Mouse (Mus musculus): ENCODE results near the gene Macf1.
"Not testable (repeated sequence)": the region's sequence is repeated elsewhere in the genome, so short reads cannot be mapped to it uniquely, and the experiment has no call there.

The Macf1 gene

DNA sequence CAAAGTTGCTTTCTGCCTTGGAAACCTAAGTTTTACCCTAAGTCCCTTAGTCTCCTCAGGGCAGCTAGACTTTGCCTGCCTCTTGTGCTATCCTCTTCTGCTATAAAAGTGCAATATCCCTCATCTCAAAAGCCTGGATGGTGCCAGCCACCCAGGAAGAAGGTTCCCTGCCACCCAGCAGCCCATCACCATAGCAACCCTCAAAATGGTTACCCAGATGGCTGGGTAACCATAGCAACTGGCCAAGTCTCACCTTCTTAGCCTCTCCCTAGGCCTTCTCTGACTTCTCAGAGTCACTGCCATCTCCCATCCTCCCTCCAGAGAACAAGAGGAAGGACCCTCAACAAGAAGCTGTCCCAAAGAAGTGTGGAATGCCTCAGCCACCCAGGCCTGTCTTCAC lies 13.6 kb downstream of the Macf1 start:
- no peak for DNase-seq (ENCODE audit: low spot score in 2 of 2)

DNA sequence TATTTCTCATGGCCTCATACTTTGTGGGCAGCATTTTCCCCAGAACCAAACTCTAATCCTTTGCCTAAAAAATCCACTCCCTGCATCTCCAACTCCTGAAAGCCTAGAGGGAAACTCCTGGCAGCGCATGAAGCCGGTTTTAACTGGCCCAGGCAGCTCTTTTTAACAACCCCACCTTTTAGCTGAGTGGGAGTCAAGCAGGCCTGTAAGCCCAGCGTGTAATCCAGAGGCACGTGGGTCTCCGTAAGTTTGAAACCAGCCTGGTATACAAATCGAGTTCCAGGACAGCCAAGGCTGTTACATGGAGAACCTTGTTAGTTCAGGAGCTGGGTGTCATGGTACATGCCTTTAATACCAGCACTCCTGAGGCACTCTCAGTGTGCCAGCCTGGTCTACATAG lies 14.5 kb downstream of the Macf1 start:
- no peak for DNase-seq (ENCODE audit: low spot score in 2 of 2)

DNA sequence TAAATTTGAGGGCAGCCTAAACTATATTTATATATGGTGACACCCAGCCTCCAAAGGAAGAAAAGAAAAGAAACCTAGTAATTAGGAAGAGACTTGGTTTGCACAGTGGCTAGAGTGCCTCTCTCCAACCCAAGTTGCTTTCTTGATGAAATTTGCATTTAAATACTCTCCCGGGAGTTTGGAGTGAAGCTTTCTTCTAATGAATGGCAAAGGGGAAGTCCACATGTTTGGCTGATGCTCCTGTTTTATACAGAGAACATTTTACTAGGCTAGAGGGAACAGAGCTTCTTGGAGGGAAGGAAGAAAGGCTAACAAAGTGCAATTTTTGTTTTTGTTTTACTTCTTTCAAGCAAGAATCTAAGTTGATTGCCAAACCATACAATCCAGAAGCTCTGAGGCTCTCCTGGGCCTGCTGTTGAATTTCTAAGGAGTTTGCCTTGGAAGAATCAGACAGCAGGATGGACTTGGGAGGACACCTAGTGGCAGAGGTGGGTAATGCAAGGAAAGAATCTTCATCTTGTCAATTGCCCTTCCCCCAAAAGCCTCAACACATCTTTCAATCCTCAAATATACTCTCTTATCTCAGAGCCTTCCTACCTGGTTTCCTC lies 16.8 kb downstream of the Macf1 start:
- DNase-seq (ENCODE audit: low spot score in 2 of 2) = peak; percentile 47 to 60

DNA sequence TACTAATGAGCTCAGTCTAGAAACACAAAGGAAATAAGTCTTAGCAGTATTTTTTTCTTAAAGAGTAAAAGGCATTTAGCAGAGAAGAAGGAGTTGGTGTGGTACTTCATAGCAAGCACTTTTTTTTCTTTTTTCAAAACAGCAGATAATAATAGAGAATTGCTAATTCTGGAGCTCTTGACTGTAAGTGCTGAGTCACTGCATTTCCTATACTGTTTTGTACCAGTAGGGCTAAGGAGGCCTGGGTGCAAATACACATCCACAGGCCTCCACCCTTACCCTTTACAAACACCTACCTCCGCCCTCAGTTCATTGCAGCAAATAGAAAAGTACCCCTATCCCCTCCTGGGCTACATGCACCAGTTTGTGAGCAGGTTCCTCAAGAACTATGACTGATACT lies 17.6 kb downstream of the Macf1 start:
- DNase-seq (ENCODE audit: low spot score in 2 of 2) = no peak

DNA sequence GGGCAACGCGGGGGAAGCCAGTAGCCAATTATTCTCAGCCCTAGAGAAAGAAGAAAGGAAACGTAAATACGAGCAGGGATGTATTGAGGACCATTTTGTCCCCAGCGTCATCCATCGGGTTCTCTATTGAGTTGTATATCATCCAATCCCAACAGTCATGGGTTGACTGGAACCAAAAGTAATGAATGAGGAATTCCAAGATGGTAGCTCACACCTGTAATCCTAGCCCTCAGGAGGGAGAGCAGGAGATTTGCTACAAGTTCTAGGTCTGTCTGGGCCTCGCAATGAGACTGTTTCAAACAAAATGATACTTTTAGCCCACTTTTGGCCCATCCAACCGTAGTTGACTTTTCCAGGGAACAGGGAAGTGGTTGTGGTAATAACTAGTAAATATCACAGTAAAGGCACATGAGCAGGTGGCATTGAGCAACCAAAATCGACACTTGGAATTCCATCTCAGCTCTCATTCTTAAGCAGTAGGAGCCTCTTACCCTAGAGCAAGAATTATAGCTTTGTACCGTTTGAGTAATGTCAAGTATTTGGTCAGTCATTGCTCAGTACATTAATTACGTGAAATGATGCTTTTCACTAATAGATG lies 18.4 kb downstream of the Macf1 start:
- DNase-seq (ENCODE audit: low spot score in 2 of 2) = no peak

DNA sequence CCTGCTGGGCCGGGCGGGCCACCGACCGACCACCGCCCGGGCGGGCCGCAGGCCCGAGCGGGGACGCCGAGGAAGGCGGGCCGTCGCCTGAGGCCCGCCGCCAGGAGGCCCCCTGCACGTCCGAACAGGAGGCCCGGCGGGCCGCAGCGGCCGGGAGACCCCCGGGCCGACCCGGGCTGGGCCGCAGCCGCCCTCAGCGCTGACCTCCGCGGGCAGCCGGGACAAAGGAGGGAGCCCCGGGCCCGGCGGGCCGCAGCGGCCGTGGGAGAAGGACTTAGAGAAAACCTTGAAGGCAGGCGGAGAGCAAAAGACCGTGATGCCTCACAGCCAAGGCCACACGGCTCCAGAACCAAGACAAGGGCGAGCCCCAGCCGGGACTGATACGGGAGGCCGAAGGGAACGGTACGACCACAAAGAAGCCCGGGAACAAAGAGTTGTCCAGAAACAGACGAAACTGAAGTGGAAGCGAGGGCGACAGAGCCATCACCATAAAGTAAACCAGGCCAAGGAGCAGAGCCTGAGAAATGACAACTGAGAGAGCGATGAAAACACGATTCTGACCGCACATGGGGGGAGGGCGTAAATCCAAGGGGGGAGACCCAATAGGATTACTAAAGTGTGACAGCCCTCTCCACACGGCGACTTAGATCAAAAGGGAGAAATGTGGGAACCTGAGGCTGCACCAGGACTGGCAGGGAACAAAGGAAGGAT lies 19.1 kb downstream of the Macf1 start:
- DNase-seq (ENCODE audit: low spot score in 2 of 2) = no peak

DNA sequence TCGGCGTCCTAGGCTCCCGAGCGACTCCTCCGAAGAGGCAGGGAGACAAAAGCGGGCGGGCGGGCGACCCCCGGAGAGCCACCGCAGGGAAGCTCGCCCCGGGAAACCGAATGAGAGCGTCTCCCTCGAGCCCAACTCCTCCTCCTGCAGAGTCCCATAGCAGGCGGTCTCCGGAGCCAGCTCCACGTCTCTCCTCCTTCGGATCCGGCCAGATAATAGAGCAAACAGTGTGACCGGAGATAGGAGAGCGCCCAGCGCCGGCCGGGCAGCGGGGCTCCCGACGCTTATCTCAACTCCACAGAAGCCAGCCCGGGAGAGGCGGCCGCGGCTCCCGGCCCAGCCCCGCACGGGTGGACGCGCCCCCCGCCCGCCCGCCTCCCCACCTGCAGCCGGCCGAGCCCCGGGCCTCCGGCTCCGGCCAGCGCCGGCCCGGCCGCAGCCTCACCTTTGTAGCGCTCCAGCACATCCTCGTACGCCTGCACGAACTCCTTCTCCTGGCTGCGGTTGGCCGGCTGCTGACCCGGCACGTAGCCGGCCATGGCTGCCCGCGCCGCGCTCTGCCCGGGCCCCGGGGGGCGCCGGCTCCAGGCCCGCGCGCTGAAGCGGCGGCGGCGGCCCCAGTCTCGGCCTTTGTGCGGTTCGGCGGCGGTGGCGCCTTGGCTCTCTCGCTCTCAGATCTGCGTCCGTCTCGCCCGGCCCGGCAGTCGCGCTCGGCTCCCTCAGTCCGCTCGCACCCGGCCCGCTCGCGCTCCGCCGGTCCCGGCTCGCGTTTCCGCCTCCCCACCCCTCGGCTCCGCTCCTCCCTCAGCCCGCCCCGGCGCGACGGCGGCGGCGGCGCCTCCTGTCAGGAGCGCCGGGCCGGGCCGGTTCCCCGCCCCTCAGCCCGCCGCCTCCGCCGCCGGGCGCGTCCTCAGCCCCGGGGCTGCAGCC lies 19.9 kb downstream of the Macf1 start:
- DNase-seq (ENCODE audit: low spot score in 2 of 2) = peak in 1 of 2 experiments; percentile 21

DNA sequence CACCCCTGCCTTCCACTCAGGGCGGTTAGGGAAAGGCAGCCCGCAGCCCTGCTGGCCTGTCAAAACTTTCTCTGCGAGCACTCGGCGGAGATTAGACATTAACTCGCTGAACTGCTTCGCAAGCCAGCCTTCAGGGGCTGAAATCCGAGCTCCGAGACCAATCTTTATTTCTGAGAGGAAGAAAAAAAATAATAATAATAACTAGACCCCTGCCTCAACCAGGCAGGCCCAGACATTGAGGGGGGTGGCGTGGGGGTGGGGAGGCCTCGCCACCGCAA lies 20.5 kb downstream of the Macf1 start:
- no peak for DNase-seq (ENCODE audit: low spot score in 2 of 2)

DNA sequence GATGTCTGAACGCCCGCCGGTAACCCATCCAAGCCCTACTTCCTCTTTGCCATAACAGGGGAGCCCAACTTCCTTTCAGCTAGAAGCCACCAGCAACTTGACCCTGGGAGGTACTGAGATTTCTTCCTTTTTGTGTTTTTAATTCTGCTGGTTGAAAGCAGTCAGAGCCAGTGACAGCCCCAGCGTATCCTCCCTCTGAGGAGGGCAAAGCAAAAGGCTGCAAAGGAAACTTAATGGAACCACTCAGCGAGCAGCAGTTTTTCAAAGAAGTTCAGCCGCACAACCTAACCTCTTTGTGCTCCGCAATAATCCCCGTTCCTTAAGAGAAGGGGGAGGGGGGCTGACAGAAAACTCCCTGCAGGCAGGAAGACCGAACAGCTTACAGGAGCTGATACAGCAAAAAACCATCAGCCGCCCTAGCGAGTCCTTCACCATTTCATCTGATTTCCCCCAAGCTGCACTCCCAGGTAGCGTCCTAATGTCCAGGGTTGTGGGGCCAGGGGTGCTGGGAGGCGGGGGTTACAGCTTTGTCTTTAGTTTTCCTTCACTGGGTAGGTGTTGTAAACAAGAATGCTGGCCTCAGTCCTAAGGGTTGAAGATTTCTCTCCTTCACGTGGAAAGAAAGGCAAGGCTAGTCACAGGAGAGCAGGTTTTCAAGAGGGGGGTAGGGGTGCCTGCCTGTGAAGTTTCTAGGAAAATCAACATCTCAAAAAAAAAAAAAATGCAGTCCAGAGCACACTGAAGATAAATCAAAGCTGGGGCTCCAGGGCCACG lies 21.1 kb downstream of the Macf1 start:
- DNase-seq (ENCODE audit: low spot score in 2 of 2) = no peak

DNA sequence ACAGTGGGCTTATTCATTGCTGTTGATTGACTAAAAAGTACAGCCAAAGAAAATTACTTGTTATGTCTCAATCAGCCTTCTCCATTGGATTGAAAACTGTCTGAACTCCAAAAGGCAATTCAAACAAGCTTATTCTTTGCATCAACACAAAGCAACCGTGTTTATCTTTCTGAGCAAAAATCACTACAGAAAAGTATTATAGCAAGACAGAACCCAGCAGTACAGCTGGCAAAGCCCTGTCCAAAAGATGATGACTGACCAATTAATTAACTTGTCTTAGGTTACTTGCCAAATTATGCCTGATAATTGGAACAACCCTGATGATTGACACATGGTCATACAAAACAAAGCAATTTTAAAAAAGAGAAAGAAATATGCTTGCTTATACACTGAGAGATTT lies 26.0 kb downstream of the Macf1 start:
- no peak for DNase-seq (ENCODE audit: low spot score in 2 of 2)

DNA sequence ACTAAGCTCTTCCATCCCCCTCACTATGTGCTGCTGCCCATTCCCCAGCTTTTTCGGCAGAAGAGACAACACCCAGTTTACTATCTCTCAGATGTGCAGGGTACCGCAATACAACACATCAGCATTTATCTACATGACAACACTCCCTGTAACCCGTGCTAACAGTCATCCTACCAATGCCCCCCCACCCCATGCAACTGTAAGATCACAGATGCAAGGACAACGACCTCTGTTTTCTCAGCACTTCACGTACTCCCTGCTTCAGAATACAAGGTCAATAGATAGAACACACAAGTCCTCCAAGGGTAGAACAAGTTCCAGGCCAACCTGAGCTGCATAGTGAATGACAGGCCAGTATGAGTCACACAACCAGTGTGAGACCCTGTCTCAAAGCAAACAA lies 28.9 kb downstream of the Macf1 start:
- no peak for DNase-seq (ENCODE audit: low spot score in 2 of 2)

DNA sequence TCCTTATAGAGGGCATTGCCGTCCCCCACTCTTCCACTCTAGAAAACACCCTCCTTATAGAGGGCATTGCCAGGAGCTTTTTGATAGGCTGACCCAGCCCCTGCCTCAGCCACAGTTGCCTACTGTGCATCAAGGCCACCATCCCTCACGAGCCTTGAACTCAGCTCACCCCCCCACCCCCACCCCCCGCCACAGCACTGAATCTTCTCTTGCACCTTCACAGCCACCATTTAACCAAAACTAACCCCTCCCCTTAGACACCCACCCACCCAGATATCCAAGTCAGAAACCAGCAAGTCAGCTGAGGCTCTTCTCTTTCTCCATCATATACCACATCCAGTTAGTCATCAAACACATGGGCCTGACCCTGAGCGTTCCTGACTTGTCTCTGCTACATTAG lies 29.6 kb downstream of the Macf1 start:
- DNase-seq (ENCODE audit: low spot score in 2 of 2) = no peak

DNA sequence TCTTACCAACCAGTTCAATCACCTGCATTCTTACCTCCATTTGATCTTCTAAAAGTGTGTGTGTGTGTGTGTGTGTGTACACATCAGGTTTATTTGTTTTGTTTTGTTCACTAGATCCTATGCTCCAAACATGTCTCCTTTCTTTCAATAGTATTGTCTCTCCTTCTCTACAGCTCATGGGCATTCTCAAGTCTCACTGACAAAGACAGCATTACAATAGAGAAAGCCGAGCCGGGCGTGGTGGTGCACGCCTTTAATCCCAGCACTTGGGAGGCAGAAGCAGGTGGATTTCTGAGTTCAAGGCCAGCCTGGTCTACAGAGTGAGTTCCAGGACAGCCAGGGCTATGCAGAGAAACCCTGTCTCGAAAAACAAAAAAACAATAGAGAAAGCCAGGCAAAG lies 30.7 kb downstream of the Macf1 start:
- DNase-seq (ENCODE audit: low spot score in 2 of 2) = not testable (repeated sequence)

DNA sequence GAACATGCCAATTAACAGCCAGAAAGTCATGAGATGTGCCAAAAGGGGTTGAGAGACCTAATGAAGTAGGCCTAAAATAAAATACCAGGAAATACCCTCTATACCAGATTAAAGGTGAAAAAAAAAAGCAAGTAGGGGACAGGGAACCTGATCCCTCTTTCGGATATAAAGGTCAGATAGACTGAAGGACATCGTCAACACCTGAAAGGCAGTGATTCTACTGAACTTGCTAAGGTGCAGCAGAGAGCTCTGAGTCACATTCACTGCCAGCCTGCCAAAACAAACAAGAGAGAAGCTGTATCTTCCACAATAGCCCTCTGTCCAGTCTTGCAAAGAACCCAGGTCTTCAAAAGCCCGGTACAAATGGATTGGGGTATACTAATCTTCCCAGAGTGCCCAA lies 32.0 kb downstream of the Macf1 start:
- DNase-seq (ENCODE audit: low spot score in 2 of 2) = no peak

DNA sequence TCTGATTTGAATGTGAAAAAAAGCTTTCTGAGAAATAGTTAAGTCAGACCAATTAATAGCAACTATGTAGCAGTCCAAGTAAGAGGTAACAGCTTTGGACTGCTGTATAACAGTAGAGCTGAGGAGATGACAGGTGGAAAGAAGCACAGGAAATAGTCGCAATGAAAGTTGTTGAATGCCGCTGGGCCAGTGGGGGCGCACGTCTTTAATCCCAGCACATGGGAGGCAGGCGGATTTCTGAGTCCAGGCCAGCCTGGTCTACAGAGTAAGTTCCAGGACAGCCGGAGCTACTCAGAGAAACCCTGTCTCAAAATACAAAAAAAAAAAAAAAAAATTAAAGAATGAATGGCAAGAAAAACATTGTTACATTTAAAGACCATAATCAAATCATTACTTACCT lies 35.0 kb downstream of the Macf1 start:
- no peak for DNase-seq (ENCODE audit: low spot score in 2 of 2)

DNA sequence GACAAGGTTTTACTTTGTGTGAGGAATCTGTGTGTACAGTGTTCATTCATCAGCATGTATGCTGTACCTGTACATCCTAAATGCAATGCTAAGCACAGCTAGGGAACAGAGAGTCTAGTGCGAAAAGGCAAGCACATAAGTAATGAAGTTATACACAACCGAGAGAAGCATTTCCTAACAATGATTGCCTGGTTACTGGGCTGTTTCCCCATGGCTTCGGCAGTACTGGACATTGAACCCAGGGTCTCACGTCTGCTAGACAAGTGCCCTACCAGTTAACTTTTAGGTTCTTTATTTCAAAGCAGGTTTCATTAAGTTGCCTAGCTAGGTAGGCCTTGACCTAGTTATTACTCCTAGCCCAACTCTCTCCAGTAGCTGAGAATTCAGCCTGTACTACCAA lies 36.5 kb downstream of the Macf1 start:
- DNase-seq (ENCODE audit: low spot score in 2 of 2) = no peak

DNA sequence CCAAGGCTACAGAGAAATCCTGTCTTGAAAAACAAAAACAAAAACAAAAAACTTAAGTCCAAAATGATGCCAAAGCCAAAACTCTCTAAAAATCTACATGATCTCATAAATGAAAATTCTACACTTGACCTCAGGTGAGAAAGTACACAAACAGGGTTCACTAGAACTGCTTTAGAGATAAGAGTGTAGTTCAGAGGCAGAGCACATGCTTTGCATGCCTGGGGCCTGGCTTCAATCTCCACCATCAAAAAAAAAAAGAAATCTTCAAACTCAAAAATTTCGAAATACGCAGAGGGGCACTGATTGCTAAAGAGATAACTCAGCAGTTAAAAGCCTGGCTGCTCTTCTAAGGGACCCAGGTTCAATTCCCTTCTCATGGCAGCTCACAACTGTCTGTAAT lies 37.1 kb downstream of the Macf1 start:
- no peak for DNase-seq (ENCODE audit: low spot score in 2 of 2)

DNA sequence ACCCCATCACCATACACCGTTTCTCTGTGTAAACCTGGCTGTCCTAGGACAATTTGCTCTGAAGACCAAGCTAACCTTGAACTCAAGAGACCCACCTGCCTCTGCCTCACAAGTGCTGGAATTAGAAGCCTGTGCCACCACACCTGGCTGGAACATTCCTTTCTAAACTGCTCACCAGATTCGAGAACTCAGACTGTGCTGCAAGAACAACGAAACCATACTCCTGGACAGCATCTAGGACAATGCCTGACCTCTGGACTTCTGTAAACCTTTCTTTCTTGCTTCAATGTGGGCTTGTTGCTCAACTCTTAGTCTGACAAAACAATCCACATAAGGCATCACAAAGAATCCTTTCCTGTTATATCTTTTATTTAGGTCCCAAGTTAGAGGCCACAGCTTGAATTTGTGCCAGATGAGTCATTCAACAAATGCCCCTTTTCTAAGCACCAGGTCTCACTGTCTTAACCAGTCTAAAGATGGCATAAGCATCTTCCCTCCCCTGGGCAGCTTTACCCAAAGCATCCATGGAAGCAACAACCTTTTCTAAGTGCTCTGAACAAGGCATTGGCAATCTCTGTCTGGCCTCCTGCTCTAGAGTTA lies 38.8 kb downstream of the Macf1 start:
- DNase-seq (ENCODE audit: low spot score in 2 of 2) = no peak

DNA sequence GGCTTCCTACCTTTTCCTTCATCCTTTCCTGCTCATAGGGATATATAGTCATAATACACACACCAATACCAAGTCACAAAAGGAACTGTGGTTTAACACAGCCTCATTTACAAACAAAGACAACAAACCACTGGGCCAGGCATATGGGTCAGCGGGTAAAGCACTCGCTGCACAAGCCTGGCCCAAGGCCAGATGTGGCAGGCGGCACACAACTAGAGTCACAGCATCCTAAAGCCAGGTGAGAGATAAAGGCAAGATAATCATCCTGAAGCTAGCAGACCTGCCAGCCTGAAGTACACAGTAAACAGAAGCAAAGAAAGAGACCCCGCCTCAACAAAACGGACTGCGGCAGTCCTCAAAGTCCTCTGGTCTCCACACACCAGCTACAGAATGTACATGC lies 40.6 kb downstream of the Macf1 start:
- no peak for DNase-seq (ENCODE audit: low spot score in 2 of 2)

DNA sequence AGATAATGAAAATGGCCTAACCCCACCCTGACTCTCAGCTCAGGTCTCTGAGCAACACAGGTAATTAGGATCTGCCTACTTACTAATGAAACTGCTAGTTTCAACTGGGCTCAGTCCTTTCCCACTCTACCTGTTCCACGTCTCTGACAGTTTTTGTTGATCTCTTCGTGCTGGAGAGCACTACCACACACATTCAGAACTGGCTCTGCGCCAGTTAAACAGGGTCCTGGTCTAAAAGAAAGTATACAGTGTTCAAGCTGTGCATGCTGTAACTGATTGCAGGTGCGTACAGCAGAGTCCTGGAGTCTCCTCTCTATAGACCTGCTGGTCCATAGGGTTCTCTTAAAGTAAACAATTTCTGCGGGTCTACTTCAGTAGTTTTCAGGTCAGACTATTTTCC lies 41.3 kb downstream of the Macf1 start:
- no peak for DNase-seq (ENCODE audit: low spot score in 2 of 2)

DNA sequence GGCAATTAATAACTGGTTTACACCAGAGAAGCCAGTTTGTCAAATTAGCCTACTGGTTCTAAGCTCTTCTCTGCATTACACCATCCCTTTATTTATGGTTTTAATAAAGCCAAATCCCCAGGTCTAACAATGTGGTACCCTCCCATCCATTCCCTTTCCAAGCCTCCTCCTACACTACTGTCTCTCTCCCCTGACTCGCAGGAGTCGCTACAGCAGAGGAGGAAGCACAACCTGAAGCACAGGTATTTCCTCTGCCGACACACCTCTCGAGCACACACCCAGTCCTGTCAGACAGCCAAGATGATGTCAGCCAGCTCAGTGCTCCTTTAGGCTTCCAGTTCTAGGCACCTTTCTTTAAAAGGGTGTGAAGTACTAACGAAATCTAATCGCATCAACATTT lies 47.0 kb downstream of the Macf1 start:
- no peak for DNase-seq (ENCODE audit: low spot score in 2 of 2)

DNA sequence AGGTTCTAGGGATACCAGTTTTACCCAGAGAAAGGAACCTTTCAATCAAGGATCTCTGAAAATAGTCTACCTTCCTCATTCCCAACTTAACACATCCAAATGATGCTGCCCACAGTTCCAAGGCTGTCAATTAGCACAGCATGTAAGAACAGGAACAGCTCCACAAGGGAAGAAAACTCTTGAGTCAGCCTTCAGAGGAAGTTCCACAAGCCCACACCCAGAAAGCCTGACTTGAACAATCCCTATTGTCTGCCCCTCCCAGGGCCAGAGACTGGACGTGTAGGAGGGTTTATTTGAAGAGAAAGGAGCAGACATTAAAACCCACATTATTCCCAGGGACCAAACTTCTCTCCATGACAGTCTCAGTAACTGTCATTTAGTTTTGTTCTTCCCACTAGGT lies 48.7 kb downstream of the Macf1 start:
- no peak for DNase-seq (ENCODE audit: low spot score in 2 of 2)
